Mouse (Mus musculus) E14TG2a.4 (cell line): ENCODE data around the gene Plgrkt.

Source experiments
- H3K27me3 ChIP-seq: 2 replicates; pipeline ENCODE4 v1.6.1; 2014; ENCODE audit warnings: low read length, control low read depth; ENCODE audit not compliant: insufficient read depth
- H3K36me3 ChIP-seq: 2 replicates; pipeline ENCODE4 v1.6.1; 2014; ENCODE audit warnings: low read length, control low read depth; ENCODE audit not compliant: insufficient read depth
- H3K4me1 ChIP-seq: replicated peaks from 2 replicates; pipeline ENCODE4 v1.6.1; 2014; ENCODE audit warnings: low read depth, low read length, control low read depth
- H3K4me3 ChIP-seq: replicated peaks from 2 replicates; pipeline ENCODE4 v1.5.1; 2014; ENCODE audit warnings: mild to moderate bottlenecking, low read length
- H3K9me3 ChIP-seq: 2 replicates; pipeline ENCODE4 v1.6.1; 2014; ENCODE audit warnings: low read length, control low read depth
- CTCF ChIP-seq: conservative IDR thresholded peaks from 2 replicates; pipeline ENCODE4 v1.5.1; 2014; ENCODE audit warnings: low read length
- NANOG ChIP-seq: IDR thresholded peaks from 2 replicates; pipeline ENCODE4 v1.6.1; 2014; ENCODE audit warnings: borderline replicate concordance, low read length, mixed read lengths
- POU5F1 ChIP-seq: IDR thresholded peaks from 2 replicates; pipeline ENCODE4 v1.6.1; 2014; ENCODE audit warnings: low read length, borderline replicate concordance

Plgrkt gene

GRCm38 (mm10) chr19:29403251-29403650 is 36.1 kb upstream of the Plgrkt start:
- H3K9me3 ChIP-seq, result peaks cover 2% of the 10 kb centered on the region; the same call in 1 of the 2 replicates
- no peak for TF ChIP-seq POU5F1
- no peak for TF ChIP-seq CTCF
- no peak for TF ChIP-seq NANOG
- H3K36me3 ChIP-seq, result no peaks in the 10 kb centered on the region

GRCm38 (mm10) chr19:29402621-29403020 is 35.4 kb upstream of the Plgrkt start:
- H3K27me3 ChIP-seq, result no peaks in the 10 kb centered on the region
- TF ChIP-seq POU5F1, result no peak
- no peak for TF ChIP-seq CTCF
- TF ChIP-seq NANOG, result no peak
- H3K4me3 ChIP-seq, result no peak overlapping the region
- H3K36me3 ChIP-seq, result no peaks in the 10 kb centered on the region
- no peaks in the 10 kb centered on the region for H3K4me1 ChIP-seq
- H3K9me3 ChIP-seq, result peaks cover 7% of the 10 kb centered on the region; the same call in 1 of the 2 replicates

More at GRCm38 (mm10) chr19:29403251-29403650, 36.1 kb upstream of the Plgrkt start:
- H3K4me1 ChIP-seq, result no peaks in the 10 kb centered on the region
- H3K4me3 ChIP-seq, result no peak overlapping the region
- no peaks in the 10 kb centered on the region for H3K27me3 ChIP-seq

GRCm38 (mm10) chr19:29400466-29400865 is 33.3 kb upstream of the Plgrkt start:
- Histone ChIP-seq H3K9me3 (peaks cover 7% of the 10 kb centered on the region; the same call in 1 of the 2 replicates), H3K4me3 (no peak overlapping the region), H3K36me3 (no peaks in the 10 kb centered on the region), H3K4me1 (no peaks in the 10 kb centered on the region), H3K27me3 (no peaks in the 10 kb centered on the region)
- TF ChIP-seq NANOG (no peak), POU5F1 (no peak), CTCF (no peak)

- H3K36me3 ChIP-seq, result no peaks in the 10 kb centered on the region
- peaks cover 7% of the 10 kb centered on the region; the same call in 1 of the 2 replicates for H3K9me3 ChIP-seq
- no peak overlapping the region for H3K4me3 ChIP-seq
- TF ChIP-seq POU5F1, result no peak
- TF ChIP-seq NANOG, result no peak
- TF ChIP-seq CTCF, result no peak
- H3K4me1 ChIP-seq, result no peaks in the 10 kb centered on the region
- H3K27me3 ChIP-seq, result no peaks in the 10 kb centered on the region
These were observed 32.6 kb upstream of the Plgrkt start for GRCm38 (mm10) chr19:29399786-29400185.

- H3K4me3 ChIP-seq, result no peak overlapping the region
- no peaks in the 10 kb centered on the region for H3K4me1 ChIP-seq
- no peaks in the 10 kb centered on the region for H3K36me3 ChIP-seq
- H3K27me3 ChIP-seq, result no peaks in the 10 kb centered on the region
- H3K9me3 ChIP-seq, result peaks cover 7% of the 10 kb centered on the region; the same call in 1 of the 2 replicates
- TF ChIP-seq POU5F1 (no peak), CTCF (no peak), NANOG (no peak)
These were observed 29.2 kb upstream of the Plgrkt start for GRCm38 (mm10) chr19:29396353-29396752.

GRCm38 (mm10) chr19:29394721-29395120 is 27.5 kb upstream of the Plgrkt start:
- no peaks in the 10 kb centered on the region for H3K27me3 ChIP-seq
- H3K4me1 ChIP-seq, result no peaks in the 10 kb centered on the region
- no peaks in the 10 kb centered on the region for H3K36me3 ChIP-seq
- H3K4me3 ChIP-seq, result no peak overlapping the region
- TF ChIP-seq NANOG (no peak), POU5F1 (no peak), CTCF (no peak)
- peaks cover 7% of the 10 kb centered on the region; the same call in 1 of the 2 replicates for H3K9me3 ChIP-seq

GRCm38 (mm10) chr19:29393333-29393732 is 26.1 kb upstream of the Plgrkt start:
- Histone ChIP-seq H3K4me3 (no peak overlapping the region), H3K4me1 (no peaks in the 10 kb centered on the region)
- TF ChIP-seq NANOG, result no peak

GRCm38 (mm10) chr19:29391279-29391678 is 24.1 kb upstream of the Plgrkt start:
- no peaks in the 10 kb centered on the region for H3K36me3 ChIP-seq
- no peak for TF ChIP-seq POU5F1
- no peak for TF ChIP-seq NANOG
- TF ChIP-seq CTCF, result no peak
- no peaks in the 10 kb centered on the region for H3K4me1 ChIP-seq
- H3K27me3 ChIP-seq, result no peaks in the 10 kb centered on the region
- no peaks in the 10 kb centered on the region for H3K9me3 ChIP-seq
- no peak overlapping the region for H3K4me3 ChIP-seq

More at GRCm38 (mm10) chr19:29393333-29393732, 26.1 kb upstream of the Plgrkt start:
- H3K9me3 ChIP-seq, result peaks cover 6% of the 10 kb centered on the region; the same call in 1 of the 2 replicates
- H3K36me3 ChIP-seq, result no peaks in the 10 kb centered on the region
- no peaks in the 10 kb centered on the region for H3K27me3 ChIP-seq

GRCm38 (mm10) chr19:29390483-29390882 is 23.3 kb upstream of the Plgrkt start:
- Histone ChIP-seq H3K9me3 (no peaks in the 10 kb centered on the region), H3K36me3 (no peaks in the 10 kb centered on the region), H3K4me3 (no peak overlapping the region), H3K27me3 (no peaks in the 10 kb centered on the region), H3K4me1 (no peaks in the 10 kb centered on the region)
- TF ChIP-seq NANOG, result no peak
- TF ChIP-seq CTCF, result no peak
- no peak for TF ChIP-seq POU5F1
